In the genomic region with DNA sequence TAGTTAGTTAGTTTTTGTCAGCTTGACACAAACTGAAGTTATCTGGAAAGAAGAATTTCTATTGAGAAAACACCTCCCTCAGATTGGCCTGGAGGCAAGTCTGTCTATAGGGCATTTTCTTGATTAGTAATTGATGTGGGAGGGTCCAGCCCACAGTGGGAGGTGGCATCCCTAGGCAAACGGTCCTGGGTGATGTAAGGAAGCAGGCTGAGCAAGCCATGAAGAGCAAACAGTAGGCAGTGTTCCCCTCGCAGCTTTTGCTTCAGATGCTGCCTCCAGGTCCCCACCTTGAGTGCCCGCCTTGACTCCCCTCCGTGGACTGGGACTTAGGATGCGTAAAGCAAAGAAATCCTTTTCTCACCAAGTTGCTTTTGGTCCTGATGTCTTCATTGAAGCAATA, we compare ENCODE assay signal across 33 mouse cellular contexts. TPM values are rescaled to one million over a fixed set of nuclear protein-coding genes. Genes with fewer than 3 reads are reported as not detected.
DNase-seq lines count a peak whose midpoint lies in the region; ATAC-seq and TF ChIP-seq lines count a peak whose summit lies in the region.
"Had no signal": no experiment of that assay in that cellular context is flagged by ENCODE, and none has a peak within 500 bp of the region (broad histone marks: within the 10 kb centered on the region; RNA-seq: fewer than 3 reads in every experiment).

No protein-coding gene starts in this region.

- H3K9ac ChIP-seq in heart, embryonic 12.5 days: no peak overlapping the region; the same call in 1 of the 2 replicates
- no peak overlapping the region for H3K9ac ChIP-seq in heart, embryonic 11.5 days (ENCODE audit: low read depth, low read length)
- H3K9ac ChIP-seq in lung, embryonic 15.5 days: no peak overlapping the region
- no peak overlapping the region for H3K9ac ChIP-seq in stomach, embryonic 15.5 days
- no peak overlapping the region for H3K9ac ChIP-seq in forebrain, embryonic 11.5 days (ENCODE audit: low read length)
- H3K9ac ChIP-seq: heart, embryonic 15.5 days; hindbrain, embryonic 12.5 days; liver, embryonic 13.5 days; neural tube, embryonic 13.5 days had no signal

- 72% methylated on average over 5 of the region's 5 CpGs for WGBS in heart, embryonic 12.5 days
- 68% methylated on average over 5 of the region's 5 CpGs for whole genome bisulfite sequencing in heart, embryonic 11.5 days (ENCODE audit: insufficient replicate concordance)
- WGBS in kidney, adult 2 months: 76% methylated on average over 5 of the region's 5 CpGs
- 65% methylated on average over 5 of the region's 5 CpGs for WGBS in lung, embryonic 15.5 days
- 68% methylated on average over 5 of the region's 5 CpGs for WGBS in stomach, embryonic 15.5 days
- 76% methylated on average over 5 of the region's 5 CpGs for WGBS in forebrain, embryonic 11.5 days

- H3K9me3 ChIP-seq in heart, embryonic 12.5 days (replicated peaks): no peaks in the 10 kb centered on the region
- no peaks in the 10 kb centered on the region for H3K9me3 ChIP-seq in heart, embryonic 11.5 days (replicated peaks; ENCODE audit: control insufficient read depth, low read length)
- H3K9me3 ChIP-seq in lung, embryonic 15.5 days: no peaks in the 10 kb centered on the region
- no peaks in the 10 kb centered on the region for H3K9me3 ChIP-seq in stomach, embryonic 15.5 days
- H3K9me3 ChIP-seq in forebrain, embryonic 11.5 days (ENCODE audit: control insufficient read depth, low read length): no peaks in the 10 kb centered on the region
- H3K9me3 ChIP-seq: G1E; heart, embryonic 15.5 days; hindbrain, embryonic 12.5 days; liver, embryonic 13.5 days; neural tube, embryonic 13.5 days had no signal

- no peaks in the 10 kb centered on the region for H3K27me3 ChIP-seq in heart, embryonic 12.5 days (replicated peaks)
- H3K27me3 ChIP-seq in heart, embryonic 11.5 days (ENCODE audit: control insufficient read depth, insufficient read depth, low read length): no peaks in the 10 kb centered on the region
- H3K27me3 ChIP-seq in kidney, adult 2 months (replicated peaks; ENCODE audit: control insufficient read depth, insufficient read depth, low read length): no peaks in the 10 kb centered on the region
- no peaks in the 10 kb centered on the region for H3K27me3 ChIP-seq in lung, embryonic 15.5 days
- H3K27me3 ChIP-seq in stomach, embryonic 15.5 days (replicated peaks): no peaks in the 10 kb centered on the region
- no peaks in the 10 kb centered on the region for H3K27me3 ChIP-seq in forebrain, embryonic 11.5 days (ENCODE audit: control insufficient read depth, insufficient read depth, low read length)
- H3K27me3 ChIP-seq: heart, embryonic 15.5 days; liver, embryonic 13.5 days; neural tube, embryonic 13.5 days; Patski had no signal

- TF ChIP-seq POLR2A in kidney, adult 2 months (IDR thresholded peaks at IDR 0.05; ENCODE audit: low read depth, low read length): no peak

- H3K4me1 ChIP-seq in heart, embryonic 12.5 days (replicated peaks): peaks cover 86% of the 10 kb centered on the region
- peaks cover 41% of the 10 kb centered on the region for H3K4me1 ChIP-seq in heart, embryonic 11.5 days (ENCODE audit: control insufficient read depth, insufficient read depth, low read length)
- peaks cover 23% of the 10 kb centered on the region; the same call in 1 of the 2 replicates for H3K4me1 ChIP-seq in kidney, adult 2 months (ENCODE audit: control insufficient read depth, insufficient read depth, low read length)
- peaks cover 72% of the 10 kb centered on the region for H3K4me1 ChIP-seq in lung, embryonic 15.5 days
- peaks cover 30% of the 10 kb centered on the region for H3K4me1 ChIP-seq in stomach, embryonic 15.5 days
- no peaks in the 10 kb centered on the region; the same call in 1 of the 2 replicates for H3K4me1 ChIP-seq in forebrain, embryonic 11.5 days (replicated peaks; ENCODE audit: control insufficient read depth, insufficient read depth, low read length)

- no peak for TF ChIP-seq CTCF in kidney, adult 2 months (conservative IDR thresholded peaks at IDR 0.05; ENCODE audit: insufficient read depth, insufficient read length, low read depth, low read length)

- peak; percentile 36 for DNase-seq in kidney, adult 2 months
- DNase-seq in kidney, postnatal 14 days: no peak
- no peak for DNase-seq in lung, postnatal 36 days
- DNase-seq in forebrain, embryonic 11.5 days (ENCODE audit: low spot score): no peak
- DNase-seq: adrenal gland, postnatal 10 days; cerebellum, adult 8-10 months; cerebellum, postnatal 36 days; gastrocnemius, postnatal 25 days; heart, adult 11 months; heart, postnatal 36 days; kidney, adult 8-10 months; kidney, postnatal 36 days; layer of hippocampus, postnatal 36 days; left cerebral cortex, postnatal 4 days; liver, embryonic 13.5 days; lung, postnatal 10 days; right cerebral cortex, postnatal 4 days; thymus, adult 18-20 months; thymus, postnatal 25 days had no signal

- H3K27ac ChIP-seq in heart, embryonic 12.5 days (ENCODE audit: poor library complexity, severe bottlenecking): peak overlapping the region; percentile 42; the same call in 1 of the 2 replicates
- H3K27ac ChIP-seq in heart, embryonic 11.5 days (ENCODE audit: low read depth, low read length): no peak overlapping the region
- H3K27ac ChIP-seq in kidney, adult 2 months (ENCODE audit: insufficient read depth, low read depth, low read length): no peak overlapping the region
- H3K27ac ChIP-seq in lung, embryonic 15.5 days: peak overlapping the region; percentile 93
- peak overlapping the region; percentile 81; the same call in 1 of the 2 replicates for H3K27ac ChIP-seq in stomach, embryonic 15.5 days
- no peak overlapping the region for H3K27ac ChIP-seq in forebrain, embryonic 11.5 days (ENCODE audit: low read depth, low read length)
- H3K27ac ChIP-seq: hindbrain, embryonic 12.5 days; hindbrain, postnatal 0 days; liver, embryonic 13.5 days; neural tube, embryonic 13.5 days had no signal

- H3K4me2 ChIP-seq in heart, embryonic 12.5 days: no peak overlapping the region
- no peak overlapping the region for H3K4me2 ChIP-seq in heart, embryonic 11.5 days
- H3K4me2 ChIP-seq in lung, embryonic 15.5 days: no peak overlapping the region
- no peak overlapping the region for H3K4me2 ChIP-seq in stomach, embryonic 15.5 days
- no peak overlapping the region for H3K4me2 ChIP-seq in forebrain, embryonic 11.5 days (ENCODE audit: low read depth, low read length, severe bottlenecking)
- H3K4me2 ChIP-seq: heart, embryonic 15.5 days; hindbrain, embryonic 12.5 days; liver, embryonic 13.5 days; midbrain, embryonic 11.5 days; neural tube, embryonic 13.5 days had no signal

- no peak for ATAC-seq in heart, embryonic 12.5 days (ENCODE audit: insufficient number of reproducible peaks, low FRiP score)
- no peak for ATAC-seq in heart, embryonic 11.5 days (replicated peaks; ENCODE audit: insufficient number of reproducible peaks, low FRiP score, low TSS enrichment)
- no peak for ATAC-seq in lung, embryonic 15.5 days (ENCODE audit: borderline replicate concordance, extremely low read depth, low FRiP score, low TSS enrichment)
- no peak for ATAC-seq in stomach, embryonic 15.5 days (ENCODE audit: insufficient read depth, low FRiP score, low read depth)
- ATAC-seq in forebrain, embryonic 11.5 days (replicated peaks; ENCODE audit: low FRiP score): no peak
- ATAC-seq: forebrain, embryonic 14.5 days; hindbrain, postnatal 0 days; midbrain, embryonic 16.5 days; Patski had no signal

- H3K4me3 ChIP-seq in heart, embryonic 12.5 days: no peak overlapping the region
- no peak overlapping the region for H3K4me3 ChIP-seq in heart, embryonic 11.5 days (ENCODE audit: low read depth, low read length)
- no peak overlapping the region for H3K4me3 ChIP-seq in kidney, adult 2 months (ENCODE audit: insufficient read depth, low read depth, low read length)
- H3K4me3 ChIP-seq in lung, embryonic 15.5 days: no peak overlapping the region
- no peak overlapping the region for H3K4me3 ChIP-seq in stomach, embryonic 15.5 days (replicated peaks)
- H3K4me3 ChIP-seq in forebrain, embryonic 11.5 days (ENCODE audit: low read depth, low read length): no peak overlapping the region
- H3K4me3 ChIP-seq: heart, embryonic 15.5 days; hindbrain, embryonic 12.5 days; liver, embryonic 13.5 days; neural tube, embryonic 13.5 days had no signal

- peaks cover 45% of the 10 kb centered on the region for H3K36me3 ChIP-seq in heart, embryonic 12.5 days
- H3K36me3 ChIP-seq in heart, embryonic 11.5 days (ENCODE audit: control insufficient read depth, insufficient read depth, low read length): peaks cover 12% of the 10 kb centered on the region
- H3K36me3 ChIP-seq in kidney, adult 2 months (ENCODE audit: control insufficient read depth, insufficient read depth, low read length): peaks cover 2% of the 10 kb centered on the region; the same call in 1 of the 2 replicates
- H3K36me3 ChIP-seq in lung, embryonic 15.5 days: peaks cover 46% of the 10 kb centered on the region
- H3K36me3 ChIP-seq in stomach, embryonic 15.5 days: peaks cover 28% of the 10 kb centered on the region
- H3K36me3 ChIP-seq in forebrain, embryonic 11.5 days (ENCODE audit: control insufficient read depth, insufficient read depth, low read length): no peaks in the 10 kb centered on the region
- H3K36me3 ChIP-seq: hindbrain, embryonic 12.5 days had no signal

RNA-seq across cellular contexts. Expression of gene Tagln2, which starts 9.4 kb away (rescaled TPM):
- 351 and 387 TPM in 2 replicates for polyA plus RNA-seq in heart, embryonic 12.5 days (2016; fragmentation: Nextera tagmentation; extraction: Ambion mirVana)
- polyA plus RNA-seq in heart, embryonic 11.5 days (2014; fragmentation: Nextera tagmentation; extraction: Ambion mirVana): 248 and 295 TPM in 2 replicates
- polyA plus RNA-seq in kidney, adult 2 months (2012; rRNA removed): 202 and 286 TPM in 2 replicates
- polyA plus RNA-seq in lung, embryonic 15.5 days (2015; fragmentation: Nextera tagmentation; extraction: Ambion mirVana): 541 and 580 TPM in 2 replicates
- polyA plus RNA-seq in stomach, embryonic 15.5 days (2015; fragmentation: Nextera tagmentation; extraction: Ambion mirVana): 341 and 366 TPM in 2 replicates
- polyA plus RNA-seq in forebrain, embryonic 11.5 days (2014; fragmentation: Nextera tagmentation; extraction: Ambion mirVana): 38.5 and 38.6 TPM in 2 replicates

RNA-seq across cellular contexts. Expression of gene Cfap45, which starts 11.4 kb away (rescaled TPM):
- 1.7 and 3.0 TPM in 2 replicates for polyA plus RNA-seq in heart, embryonic 12.5 days (2016; fragmentation: Nextera tagmentation; extraction: Ambion mirVana)
- 2.6 and 2.7 TPM in 2 replicates for polyA plus RNA-seq in heart, embryonic 11.5 days (2014; fragmentation: Nextera tagmentation; extraction: Ambion mirVana)
- 0.33 and 0.79 TPM in 2 replicates for polyA plus RNA-seq in kidney, adult 2 months (2012; rRNA removed)
- polyA plus RNA-seq in lung, embryonic 15.5 days (2015; fragmentation: Nextera tagmentation; extraction: Ambion mirVana): 8.1 and 10.7 TPM in 2 replicates
- 2.4 TPM in 2 replicates for polyA plus RNA-seq in stomach, embryonic 15.5 days (2015; fragmentation: Nextera tagmentation; extraction: Ambion mirVana)
- polyA plus RNA-seq in forebrain, embryonic 11.5 days (2014; fragmentation: Nextera tagmentation; extraction: Ambion mirVana): 1.2 and 1.3 TPM in 2 replicates
- polyA plus RNA-seq: G1E had no signal

RNA-seq across cellular contexts. Expression of gene Igsf9, which starts 27.6 kb away (rescaled TPM):
- 11.4 and 11.8 TPM in 2 replicates for polyA plus RNA-seq in heart, embryonic 12.5 days (2016; fragmentation: Nextera tagmentation; extraction: Ambion mirVana)
- 9.3 and 12.0 TPM in 2 replicates for polyA plus RNA-seq in heart, embryonic 11.5 days (2014; fragmentation: Nextera tagmentation; extraction: Ambion mirVana)
- polyA plus RNA-seq in kidney, adult 2 months (2012; rRNA removed): 15.4 and 20.7 TPM in 2 replicates
- 21.7 and 22.5 TPM in 2 replicates for polyA plus RNA-seq in lung, embryonic 15.5 days (2015; fragmentation: Nextera tagmentation; extraction: Ambion mirVana)
- 49.0 and 50.1 TPM in 2 replicates for polyA plus RNA-seq in stomach, embryonic 15.5 days (2015; fragmentation: Nextera tagmentation; extraction: Ambion mirVana)
- 83.2 and 94.4 TPM in 2 replicates for polyA plus RNA-seq in forebrain, embryonic 11.5 days (2014; fragmentation: Nextera tagmentation; extraction: Ambion mirVana)
- polyA plus RNA-seq: G1E had no signal

RNA-seq across cellular contexts. Expression of gene Slamf9, which starts 34.1 kb away (rescaled TPM):
- 0.95 and 1.3 TPM in 2 replicates for polyA plus RNA-seq in heart, embryonic 12.5 days (2016; fragmentation: Nextera tagmentation; extraction: Ambion mirVana)
- 1.1 and 1.2 TPM in 2 replicates for polyA plus RNA-seq in heart, embryonic 11.5 days (2014; fragmentation: Nextera tagmentation; extraction: Ambion mirVana)
- 19.2 and 20.2 TPM in 2 replicates for polyA plus RNA-seq in kidney, adult 2 months (2012; rRNA removed)
- polyA plus RNA-seq in lung, embryonic 15.5 days (2015; fragmentation: Nextera tagmentation; extraction: Ambion mirVana): 0.31 and 0.51 TPM in 2 replicates
- 0.79 and 1.0 TPM in 2 replicates for polyA plus RNA-seq in stomach, embryonic 15.5 days (2015; fragmentation: Nextera tagmentation; extraction: Ambion mirVana)
- 0.27 and 0.28 TPM in 2 replicates for polyA plus RNA-seq in forebrain, embryonic 11.5 days (2014; fragmentation: Nextera tagmentation; extraction: Ambion mirVana)
- polyA plus RNA-seq: G1E; neural tube, embryonic 13.5 days had no signal

RNA-seq across cellular contexts. Expression of gene Vsig8, which starts 46.5 kb away (rescaled TPM):
- 0.24 and 0.33 TPM in 2 replicates for polyA plus RNA-seq in heart, embryonic 12.5 days (2016; fragmentation: Nextera tagmentation; extraction: Ambion mirVana)
- 0.28 TPM in 1 of 2 replicates, not detected in the other for polyA plus RNA-seq in heart, embryonic 11.5 days (2014; fragmentation: Nextera tagmentation; extraction: Ambion mirVana)
- polyA plus RNA-seq in kidney, adult 2 months (2012; rRNA removed): 0.38 and 0.41 TPM in 2 replicates
- 0.24 and 0.47 TPM in 2 replicates for polyA plus RNA-seq in lung, embryonic 15.5 days (2015; fragmentation: Nextera tagmentation; extraction: Ambion mirVana)
- 0.46 and 1.8 TPM in 2 replicates for polyA plus RNA-seq in stomach, embryonic 15.5 days (2015; fragmentation: Nextera tagmentation; extraction: Ambion mirVana)
- polyA plus RNA-seq in forebrain, embryonic 11.5 days (2014; fragmentation: Nextera tagmentation; extraction: Ambion mirVana): 0.17 TPM in 1 of 2 replicates, not detected in the other
- polyA plus RNA-seq: embryonic facial prominence, embryonic 11.5 days; G1E; liver, embryonic 13.5 days had no signal

Comparison
In these comparisons a context has a peak if more than half of its experiments do, and no peak if none do; other contexts are left out.
1. H3K27ac ChIP-seq: peak in heart, embryonic 12.5 days (single experiment), lung, embryonic 15.5 days (single experiment) and stomach, embryonic 15.5 days (single experiment); none in heart, embryonic 11.5 days (single experiment), kidney, adult 2 months (single experiment) and forebrain, embryonic 11.5 days (single experiment).